Mouse (Mus musculus): ENCODE results near the gene Zfp62. TPM values are rescaled to one million over a fixed set of nuclear protein-coding genes. Genes with fewer than 3 reads are reported as not detected.

The Zfp62 gene
- total RNA-seq, 2 experiments from 2014 or later = 56.5 to 102 TPM

- no peak for ATAC-seq (replicated peaks; ENCODE audit: low FRiP score, low TSS enrichment, poor library complexity, severe bottlenecking)
Observed at GRCm38 (mm10) chr11:49245634-49246415, 42.7 kb downstream of the Zfp62 start.

GRCm38 (mm10) chr11:49246523-49246922 is 43.4 kb downstream of the Zfp62 start:
- ATAC-seq (replicated peaks; ENCODE audit: low FRiP score, low TSS enrichment, poor library complexity, severe bottlenecking) = no peak

- no peak for ATAC-seq (replicated peaks; ENCODE audit: low FRiP score, low TSS enrichment, poor library complexity, severe bottlenecking)
Observed at GRCm38 (mm10) chr11:49247255-49247654, 44.2 kb downstream of the Zfp62 start.

GRCm38 (mm10) chr11:49248226-49248973 is 45.3 kb downstream of the Zfp62 start:
- no peak for ATAC-seq (replicated peaks; ENCODE audit: low FRiP score, low TSS enrichment, poor library complexity, severe bottlenecking)

GRCm38 (mm10) chr11:49248974-49249700 is 46.0 kb downstream of the Zfp62 start:
- no peak for ATAC-seq (replicated peaks; ENCODE audit: low FRiP score, low TSS enrichment, poor library complexity, severe bottlenecking)

GRCm38 (mm10) chr11:49249811-49250421 is 46.8 kb downstream of the Zfp62 start:
- ATAC-seq (replicated peaks; ENCODE audit: low FRiP score, low TSS enrichment, poor library complexity, severe bottlenecking) = no peak

GRCm38 (mm10) chr11:49250422-49251379 is 47.6 kb downstream of the Zfp62 start:
- ATAC-seq (replicated peaks; ENCODE audit: low FRiP score, low TSS enrichment, poor library complexity, severe bottlenecking) = peak; percentile 51

- 0 out of 2 replicates have a peak, but pooled peaks have one; percentile 1 for ATAC-seq (replicated peaks; ENCODE audit: low FRiP score, low TSS enrichment, poor library complexity, severe bottlenecking)
Observed at GRCm38 (mm10) chr11:49251380-49251761, 48.3 kb downstream of the Zfp62 start.

GRCm38 (mm10) chr11:49252048-49252447 is 49.0 kb downstream of the Zfp62 start:
- ATAC-seq (replicated peaks; ENCODE audit: low FRiP score, low TSS enrichment, poor library complexity, severe bottlenecking) = peak; percentile 72

GRCm38 (mm10) chr11:49253035-49253434 is 49.9 kb downstream of the Zfp62 start:
- ATAC-seq (replicated peaks; ENCODE audit: low FRiP score, low TSS enrichment, poor library complexity, severe bottlenecking) = no peak

GRCm38 (mm10) chr11:49259296-49259695 is 56.2 kb downstream of the Zfp62 start:
- no peak for ATAC-seq (replicated peaks; ENCODE audit: low FRiP score, low TSS enrichment, poor library complexity, severe bottlenecking)

- ATAC-seq (replicated peaks; ENCODE audit: low FRiP score, low TSS enrichment, poor library complexity, severe bottlenecking) = no peak
Observed at GRCm38 (mm10) chr11:49259829-49260228, 56.7 kb downstream of the Zfp62 start.

- peak; percentile 60 for ATAC-seq (replicated peaks; ENCODE audit: low FRiP score, low TSS enrichment, poor library complexity, severe bottlenecking)
Observed at GRCm38 (mm10) chr11:49260598-49261312, 57.7 kb downstream of the Zfp62 start.

- 0 out of 2 replicates have a peak, but pooled peaks have one; percentile 9 for ATAC-seq (replicated peaks; ENCODE audit: low FRiP score, low TSS enrichment, poor library complexity, severe bottlenecking)
Observed at GRCm38 (mm10) chr11:49261313-49261855, 58.3 kb downstream of the Zfp62 start.

GRCm38 (mm10) chr11:49262286-49262685 is 59.2 kb downstream of the Zfp62 start:
- no peak for ATAC-seq (replicated peaks; ENCODE audit: low FRiP score, low TSS enrichment, poor library complexity, severe bottlenecking)

- ATAC-seq (replicated peaks; ENCODE audit: low FRiP score, low TSS enrichment, poor library complexity, severe bottlenecking) = no peak
Observed at GRCm38 (mm10) chr11:49263149-49263548, 60.1 kb downstream of the Zfp62 start.

GRCm38 (mm10) chr11:49264081-49264480 is 61.0 kb downstream of the Zfp62 start:
- ATAC-seq (replicated peaks; ENCODE audit: low FRiP score, low TSS enrichment, poor library complexity, severe bottlenecking) = no peak

- no peak for ATAC-seq (replicated peaks; ENCODE audit: low FRiP score, low TSS enrichment, poor library complexity, severe bottlenecking)
Observed at GRCm38 (mm10) chr11:49264622-49265021, 61.5 kb downstream of the Zfp62 start.

Data from megakaryocyte-erythroid progenitor cell, adult 5-6 weeks (primary cell).